Mouse (Mus musculus) layer of hippocampus, adult 9-11 months (tissue): ENCODE data around the gene Olfr547.
"Not testable (repeated sequence)": the region's sequence is repeated elsewhere in the genome, so short reads cannot be mapped to it uniquely, and the experiment has no call there.

Experiments
- DNase-seq: peaks from one replicate; pipeline ENCODE4 v3.0.0; 2022

Olfr547 gene

GRCm38 (mm10) chr7:102534449-102534848 lies at the start of gene Olfr547:
Gene Olfr547 (plus strand): TSS chr7:102534749.
- no peak for DNase-seq

DNA sequence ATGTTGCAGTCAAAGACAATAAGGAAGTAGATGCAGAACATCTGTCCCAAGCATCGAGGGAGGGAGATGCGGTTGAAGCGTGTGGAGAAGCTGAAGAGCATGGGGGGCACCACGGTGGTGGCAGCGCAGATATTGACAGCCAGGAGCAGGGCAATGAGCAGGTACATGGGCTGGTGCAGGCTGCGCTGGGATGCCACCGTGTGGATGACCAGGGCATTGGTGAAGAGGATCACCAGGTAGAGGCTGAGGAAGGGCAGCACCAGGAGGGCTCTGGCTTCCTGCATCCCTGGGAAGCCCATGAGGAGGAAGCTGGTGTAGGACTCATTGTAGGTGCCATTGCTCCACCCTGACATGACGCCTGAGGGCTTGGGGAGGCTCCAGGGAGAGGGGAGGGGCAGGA lies 49.8 kb upstream of the Olfr547 start:
- DNase-seq = not testable (repeated sequence)

- no peak for DNase-seq
These were observed 48.4 kb upstream of the Olfr547 start for GRCm38 (mm10) chr7:102486105-102486504.

GRCm38 (mm10) chr7:102488161-102488560 lies 46.4 kb upstream of the Olfr547 start, which contains the start of gene Olfr544:
Gene Olfr544 (minus strand): TSS chr7:102488313.
- no peak for DNase-seq

DNA sequence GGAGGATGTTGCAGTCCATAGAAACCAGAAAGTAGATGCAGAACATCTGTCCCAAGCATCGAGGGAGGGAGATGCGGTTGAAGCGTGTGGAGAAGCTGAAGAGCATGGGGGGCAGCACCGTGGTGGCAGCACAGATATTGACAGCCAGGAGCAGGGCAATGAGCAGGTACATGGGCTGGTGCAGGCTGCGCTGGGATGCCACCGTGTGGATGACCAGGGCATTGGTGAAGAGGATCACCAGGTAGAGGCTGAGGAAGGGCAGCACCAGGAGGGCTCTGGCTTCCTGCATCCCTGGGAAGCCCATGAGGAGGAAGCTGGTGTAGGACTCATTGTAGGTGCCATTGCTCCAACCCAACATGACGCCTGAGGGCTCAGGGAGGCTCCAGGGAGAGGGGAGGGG lies 40.1 kb upstream of the Olfr547 start:
- DNase-seq = not testable (repeated sequence)

DNA sequence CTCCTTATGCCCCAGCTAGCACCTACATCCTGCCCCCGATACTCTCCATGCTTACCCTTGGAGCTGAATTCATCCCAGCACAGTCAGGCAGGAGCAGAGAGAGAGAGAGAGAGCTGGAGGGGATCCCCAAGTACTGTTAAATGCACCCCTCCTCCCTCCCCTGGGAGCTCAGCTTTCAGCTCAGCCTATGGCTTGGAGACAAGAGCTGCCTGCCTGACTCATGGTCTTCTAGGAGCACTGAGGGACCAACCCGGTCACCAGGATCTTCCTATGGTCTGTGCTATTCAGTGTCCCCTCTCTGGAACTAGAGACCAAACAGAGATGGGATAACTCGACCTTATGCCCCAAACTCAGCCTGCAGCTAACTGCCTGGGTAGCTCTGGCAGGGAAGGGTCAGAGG lies 35.1 kb upstream of the Olfr547 start, which contains the start of gene Olfr545:
Gene Olfr545 (minus strand): TSS at position 101 of the 400 bp plus-strand sequence.
- DNase-seq = no peak

DNA sequence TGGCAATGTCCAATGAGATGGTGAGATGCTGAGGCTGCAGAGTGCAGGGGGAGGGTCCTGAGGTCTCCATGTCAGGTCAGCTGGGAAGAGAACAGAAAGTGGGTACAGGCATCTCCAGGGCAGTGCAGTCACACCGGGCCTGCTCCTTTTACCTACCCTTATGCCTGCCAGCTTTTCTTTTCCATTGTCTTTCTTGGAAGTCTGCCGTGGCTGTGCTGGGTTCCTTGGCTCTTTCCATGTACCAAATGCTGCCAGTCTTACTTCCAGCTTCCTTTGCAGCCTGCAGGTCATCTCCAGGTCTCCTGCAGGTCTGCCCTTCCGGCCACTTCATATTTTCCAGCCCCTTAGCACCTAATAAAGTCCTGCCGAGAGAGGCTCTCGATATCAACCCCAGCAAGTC lies 32.6 kb upstream of the Olfr547 start:
- no peak for DNase-seq

GRCm38 (mm10) chr7:102506848-102507247 lies 27.7 kb upstream of the Olfr547 start:
- DNase-seq = peak; percentile 52

- no peak for DNase-seq
These were observed 26.5 kb upstream of the Olfr547 start for GRCm38 (mm10) chr7:102508066-102508465.

GRCm38 (mm10) chr7:102508666-102509065 lies 25.9 kb upstream of the Olfr547 start:
- DNase-seq = no peak

- no peak for DNase-seq
These were observed 24.8 kb upstream of the Olfr547 start for GRCm38 (mm10) chr7:102509726-102510125.

GRCm38 (mm10) chr7:102511927-102512326 lies 22.6 kb upstream of the Olfr547 start:
- DNase-seq = no peak

- peak; percentile 72 for DNase-seq
These were observed 21.6 kb upstream of the Olfr547 start for GRCm38 (mm10) chr7:102512814-102513435.

DNA sequence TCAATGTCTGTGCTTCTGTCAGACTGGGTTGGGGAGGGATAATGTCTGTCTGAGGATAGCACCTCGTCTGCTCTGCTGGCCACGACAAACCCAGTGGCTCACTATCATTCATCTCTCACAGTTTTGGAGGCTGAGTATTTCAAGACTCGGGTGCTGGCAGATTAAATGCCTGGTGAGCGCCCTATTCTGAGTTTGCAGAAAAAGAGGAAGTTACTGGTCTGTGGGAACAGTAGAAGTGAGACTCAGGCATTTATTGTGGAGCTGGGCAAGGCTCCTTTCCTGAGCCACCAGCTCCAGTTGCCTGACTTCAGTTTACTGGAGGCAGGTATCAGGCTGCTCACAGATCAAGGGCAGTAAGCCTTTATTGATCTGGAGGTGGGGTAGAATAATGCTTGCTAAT lies 20.4 kb upstream of the Olfr547 start:
- DNase-seq = no peak

DNA sequence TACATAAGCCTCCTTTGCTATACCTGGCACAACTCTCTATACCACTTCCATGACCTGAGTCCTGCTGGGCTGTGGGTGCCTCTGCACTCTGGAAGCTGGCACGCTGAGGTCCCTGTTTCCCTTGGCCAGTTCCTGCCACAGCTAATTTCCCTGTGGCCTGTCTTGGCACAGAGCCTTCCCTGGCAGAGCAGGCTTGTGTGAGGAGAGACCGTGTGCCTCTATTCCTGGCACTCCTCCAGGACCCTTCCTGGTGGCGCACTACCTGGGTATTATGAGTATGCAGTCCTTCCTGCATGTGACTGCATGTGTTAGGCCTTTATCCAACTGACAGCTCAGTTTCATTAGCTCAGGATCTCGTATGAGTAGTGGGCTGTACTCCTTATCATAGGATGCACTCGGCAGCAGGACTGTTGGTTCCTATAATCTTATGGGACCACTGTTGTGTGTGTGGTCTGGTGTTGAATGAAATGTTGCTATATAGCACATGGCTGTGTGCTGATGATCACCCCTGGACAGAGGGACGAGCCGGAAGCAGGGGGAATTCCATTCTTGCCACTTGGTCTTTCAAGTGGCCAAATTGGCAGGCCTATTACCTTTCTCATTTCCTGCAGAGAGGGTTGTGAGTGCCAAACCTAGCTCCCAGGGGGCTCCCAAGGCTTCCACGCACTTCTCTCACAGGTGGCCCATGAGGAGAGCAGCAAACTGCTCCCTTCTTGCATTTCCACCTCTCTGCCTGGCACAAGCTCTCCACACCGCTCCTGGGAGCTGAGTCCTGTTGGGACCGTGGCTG lies 18.1 kb upstream of the Olfr547 start:
- no peak for DNase-seq

- no peak for DNase-seq
These were observed 17.6 kb upstream of the Olfr547 start for GRCm38 (mm10) chr7:102517051-102517335.

- no peak for DNase-seq
These were observed 5.5 kb upstream of the Olfr547 start for GRCm38 (mm10) chr7:102529052-102529451.

DNA sequence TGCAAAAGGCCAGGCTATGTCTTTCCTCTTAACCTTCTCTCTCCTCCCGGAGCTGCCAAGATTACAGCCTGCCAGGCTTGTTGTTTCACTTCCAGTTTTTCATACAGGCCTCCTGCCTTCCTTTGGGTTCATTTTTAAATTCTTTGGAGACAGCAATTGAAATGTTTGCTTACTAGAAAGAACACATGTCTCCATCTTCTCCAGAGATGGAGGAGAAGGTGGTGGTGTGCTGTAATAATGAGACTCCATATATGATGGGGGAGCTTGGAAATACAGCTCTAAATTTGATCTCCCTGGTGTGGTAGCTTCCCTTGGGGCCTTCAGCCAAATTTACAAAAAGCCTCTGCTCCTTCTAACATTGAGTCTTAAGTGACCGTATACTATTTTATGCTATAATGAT lies 6.0 kb downstream of the Olfr547 start, which contains the start of gene Olfr548-ps1:
Gene Olfr548-ps1 (plus strand): TSS at position 301 of the 400 bp plus-strand sequence.
- no peak for DNase-seq

DNA sequence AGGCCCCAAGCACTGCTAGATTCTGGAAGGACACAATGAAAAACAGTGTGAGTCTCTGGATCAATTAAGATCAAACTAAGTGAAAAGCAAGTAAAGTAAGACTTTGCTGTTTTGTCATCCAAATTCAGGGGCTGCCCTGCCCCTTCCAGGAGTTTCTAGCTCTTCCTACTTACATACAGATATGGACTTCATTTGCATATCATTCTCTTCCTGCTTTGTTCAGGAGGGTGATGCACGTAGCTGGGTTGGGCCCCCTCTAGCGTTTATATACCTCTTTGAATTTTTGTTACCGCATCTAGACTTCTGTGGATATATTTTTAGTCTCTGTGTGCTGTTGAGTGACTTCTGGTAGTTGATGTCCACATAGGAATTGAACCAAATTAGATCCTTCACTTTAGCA lies 6.7 kb downstream of the Olfr547 start:
- DNase-seq = no peak

DNA sequence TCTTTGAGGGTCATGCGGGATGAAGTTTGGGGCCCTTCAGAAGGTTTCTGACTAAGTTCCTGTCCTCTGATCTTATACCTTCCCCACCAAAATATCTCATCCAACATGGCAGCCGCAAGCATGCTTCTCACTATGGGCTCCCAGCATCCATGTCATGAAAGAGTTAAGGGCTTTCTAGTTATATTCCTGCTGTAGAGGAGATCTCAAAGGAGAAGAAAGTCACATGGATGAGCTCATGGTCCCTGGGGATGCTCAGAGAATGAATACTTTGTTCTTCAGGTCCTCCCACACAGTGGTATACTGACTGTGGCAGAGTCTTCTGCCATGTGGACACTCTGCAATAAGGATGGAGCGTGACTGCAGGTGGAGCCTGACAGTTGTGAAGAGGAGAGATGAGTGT lies 15.0 kb downstream of the Olfr547 start, which contains the start of gene Olfr549:
Gene Olfr549 (plus strand): TSS at position 301 of the 400 bp plus-strand sequence.
- no peak for DNase-seq

- DNase-seq = no peak
These were observed 18.7 kb downstream of the Olfr547 start for GRCm38 (mm10) chr7:102553279-102553678.

DNA sequence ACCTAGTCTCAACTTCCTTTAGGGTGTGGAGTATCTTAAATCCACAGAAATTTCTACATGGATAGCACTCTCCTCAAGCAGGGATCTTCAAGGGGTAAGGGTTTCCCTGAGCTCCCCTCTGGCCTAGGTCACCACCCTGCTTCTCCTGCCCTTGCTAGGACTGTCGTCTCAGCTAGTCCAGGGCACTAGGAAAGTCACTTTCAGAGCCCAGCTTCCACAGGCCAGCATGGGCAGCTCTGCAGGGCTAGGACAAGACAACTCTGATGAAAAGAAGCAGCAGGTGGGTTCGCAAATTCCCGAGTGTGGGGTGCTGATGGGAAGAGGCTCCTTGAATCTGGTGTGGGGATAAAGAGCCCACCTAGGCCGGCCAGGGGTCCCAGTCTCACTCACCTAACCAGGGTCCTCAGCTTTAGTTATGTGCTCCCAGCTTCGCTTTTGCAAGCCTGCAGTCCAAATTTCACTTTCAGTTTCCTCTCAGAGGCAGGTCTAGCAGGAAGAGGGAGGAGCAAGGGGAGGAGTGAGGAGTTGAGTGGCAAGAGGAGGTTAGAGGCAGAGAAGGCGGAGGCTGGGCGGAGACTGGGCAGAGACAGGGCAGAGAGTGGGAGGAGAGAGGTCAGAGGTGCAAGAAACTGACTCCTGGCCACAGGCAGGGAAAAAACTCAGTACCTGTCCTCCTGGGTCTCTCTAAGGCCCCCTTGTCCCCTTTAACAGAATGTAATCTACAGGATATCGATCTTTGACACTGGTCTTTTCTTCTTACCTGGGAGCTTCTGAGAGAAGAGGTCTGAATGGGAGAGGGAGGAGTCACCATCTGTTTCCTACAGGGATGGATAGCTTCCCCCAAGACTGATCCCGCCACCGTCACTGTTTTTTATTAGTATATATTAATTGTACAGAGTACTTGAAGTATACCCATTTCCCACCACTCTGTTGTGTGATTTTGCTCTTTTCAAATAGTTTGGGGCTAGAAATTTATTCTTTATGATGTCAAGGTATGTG lies 30.7 kb downstream of the Olfr547 start, which contains the start of gene Trim21:
Gene Trim21 (minus strand): TSS at position 488 of the 999 bp plus-strand sequence.
- DNase-seq = peak; percentile 78

DNA sequence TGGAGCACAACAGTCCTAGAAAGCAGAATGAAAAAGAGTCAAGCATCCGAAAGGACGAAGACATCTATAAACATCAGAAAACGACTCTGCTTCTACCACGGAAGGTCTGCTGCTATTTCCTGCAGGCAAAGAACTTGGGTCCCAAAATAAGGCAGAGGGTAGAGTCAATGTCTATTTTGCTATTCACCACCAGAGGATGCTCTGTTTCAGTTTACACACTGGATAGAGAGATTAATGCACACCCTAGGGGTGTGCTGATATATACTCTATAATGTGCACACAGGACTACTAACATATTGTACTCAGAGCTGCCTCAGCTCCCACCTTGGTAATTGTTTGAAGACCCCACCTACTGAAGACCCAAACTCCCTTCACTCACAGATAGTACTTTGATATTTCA lies 31.7 kb downstream of the Olfr547 start:
- no peak for DNase-seq
